Mouse (Mus musculus) forebrain, embryonic 13.5 days (tissue): ENCODE measurements around the gene Syt9. TPM values are rescaled to one million over a fixed set of nuclear protein-coding genes. Genes with fewer than 3 reads are reported as not detected.

ENCODE experiments used
- ATAC-seq: fragments of 200-750 bp; cut with Nextera tagmentation; 2 replicates; pipeline ENCODE4 v1.8.0; 2017
- H3K27ac ChIP-seq: fragments of 300-500 bp; sonication (generic); 2 replicates; pipeline ENCODE4 v1.5.1; 2015; ENCODE audit warnings: inconsistent platforms, mild to moderate bottlenecking, moderate library complexity
- H3K27me3 ChIP-seq: fragments of 300-500 bp; sonication (generic); 2 replicates; pipeline ENCODE4 v1.6.1; 2015; ENCODE audit warnings: mild to moderate bottlenecking, inconsistent platforms
- H3K36me3 ChIP-seq: fragments of 300-500 bp; sonication (generic); 2 replicates; pipeline ENCODE4 v1.6.1; 2015; ENCODE audit warnings: mild to moderate bottlenecking, inconsistent platforms; ENCODE audit not compliant: poor library complexity, severe bottlenecking
- H3K4me1 ChIP-seq: fragments of 300-500 bp; sonication (generic); 2 replicates; pipeline ENCODE4 v1.6.1; 2015; ENCODE audit warnings: inconsistent platforms
- H3K4me2 ChIP-seq: fragments of 300-500 bp; sonication (generic); 2 replicates; pipeline ENCODE4 v1.6.1; 2015; ENCODE audit warnings: inconsistent platforms, mild to moderate bottlenecking, moderate library complexity
- H3K4me3 ChIP-seq: fragments of 300-500 bp; sonication (generic); 2 replicates; pipeline ENCODE4 v1.5.1; 2015; ENCODE audit warnings: mild to moderate bottlenecking, inconsistent platforms
- H3K9ac ChIP-seq: fragments of 300-500 bp; sonication (generic); 2 replicates; pipeline ENCODE4 v1.6.1; 2015; ENCODE audit warnings: mild to moderate bottlenecking, inconsistent platforms
- H3K9me3 ChIP-seq: fragments of 300-500 bp; sonication (generic); replicated peaks from 2 replicates; pipeline ENCODE4 v1.6.1; 2016; ENCODE audit warnings: inconsistent platforms
- WGBS: fragments of 180-500 bp; shearing (Covaris S2); methylation state at CpG from one replicate; pipeline ENCODE4 v1.1.7; 2015; 5-methylcytosine and 5-hydroxymethylcytosine counted together
- polyA plus RNA-seq: library from polyadenylated mRNA; unstranded; fragments of >200 nt; fragmentation: Nextera tagmentation; extraction: Ambion mirVana; gene quantifications from 2 replicates; pipeline ENCODE4 v1.2.1, GENCODE M21; 2015

The Syt9 gene
- polyA plus RNA-seq, 1 experiment from 2014 or later, result 4.6 TPM

DNA sequence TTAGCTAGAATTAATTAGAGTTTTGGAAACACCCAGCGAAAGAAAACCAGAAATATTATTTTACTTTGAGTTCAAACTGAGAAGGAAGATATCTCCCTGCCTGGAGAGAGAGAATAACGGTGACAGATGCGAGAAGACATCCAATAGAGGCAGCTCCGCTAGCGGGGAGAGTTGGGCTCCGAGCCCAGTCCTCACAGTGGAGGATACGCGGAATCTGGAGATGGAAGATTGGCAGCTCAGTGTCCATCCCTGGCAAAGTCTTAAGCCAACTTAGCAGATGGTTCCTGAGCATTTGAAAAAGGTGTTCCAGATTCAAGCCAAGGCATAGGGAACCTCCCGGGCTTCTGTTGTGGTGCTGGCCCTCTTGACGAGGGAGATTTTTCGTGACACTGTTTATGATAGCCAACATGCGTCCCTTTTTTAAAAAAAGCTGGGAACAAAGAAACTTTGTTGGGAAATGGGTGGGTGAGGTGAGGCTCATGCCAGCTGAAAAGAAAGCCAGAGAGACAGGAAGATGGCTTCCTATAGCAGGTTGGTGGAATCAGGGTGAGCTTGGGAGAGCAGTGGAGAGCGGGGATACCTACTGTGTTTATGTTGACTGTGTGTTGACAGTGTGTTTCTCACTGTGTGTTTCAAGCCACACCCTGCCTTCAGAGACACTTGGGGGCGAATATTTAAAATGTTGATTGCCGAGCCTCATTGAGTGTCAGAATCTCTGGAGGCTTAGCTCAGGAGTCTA lies 29.7 kb downstream of the Syt9 start:
- H3K27ac ChIP-seq, result no peak overlapping the region
- H3K9me3 ChIP-seq, result no peaks in the 10 kb centered on the region
- WGBS, result 87% methylated on average over 15 of the region's 15 CpGs
- H3K9ac ChIP-seq, result no peak overlapping the region
- no peaks in the 10 kb centered on the region for H3K4me1 ChIP-seq
- H3K4me3 ChIP-seq, result no peak overlapping the region
- peak; percentile 74; the same call in 1 of the 2 replicates for ATAC-seq
- no peaks in the 10 kb centered on the region for H3K36me3 ChIP-seq
- H3K27me3 ChIP-seq, result no peaks in the 10 kb centered on the region
- no peak overlapping the region for H3K4me2 ChIP-seq

GRCm38 (mm10) chr7:107403261-107403660 lies 32.7 kb downstream of the Syt9 start:
- no peak for ATAC-seq
- no peak overlapping the region for H3K27ac ChIP-seq
- 66% methylated on average over 3 of the region's 3 CpGs for WGBS
- H3K4me2 ChIP-seq, result no peak overlapping the region
- no peak overlapping the region for H3K4me3 ChIP-seq
- no peaks in the 10 kb centered on the region for H3K27me3 ChIP-seq
- no peak overlapping the region for H3K9ac ChIP-seq
- H3K4me1 ChIP-seq, result no peaks in the 10 kb centered on the region
- H3K36me3 ChIP-seq, result no peaks in the 10 kb centered on the region
- H3K9me3 ChIP-seq, result no peaks in the 10 kb centered on the region

DNA sequence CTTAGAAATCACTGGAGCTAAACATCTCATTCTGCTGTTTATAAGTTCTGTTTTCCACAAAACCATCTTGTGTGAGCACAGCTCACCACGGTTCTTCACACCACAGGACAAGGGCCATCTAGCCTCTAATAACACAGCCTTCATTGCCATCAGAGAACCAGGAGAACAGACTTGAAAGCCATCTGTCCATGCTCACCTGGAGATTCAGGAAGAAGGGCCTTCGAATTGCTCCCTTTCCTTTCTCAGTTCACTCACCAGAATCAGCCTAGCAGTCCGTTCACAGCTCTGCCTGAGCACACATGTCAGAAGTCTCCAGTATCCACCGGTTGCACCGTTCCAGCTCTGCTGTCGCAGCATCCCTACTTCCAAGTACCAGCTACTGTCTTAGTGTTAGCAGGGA lies 44.4 kb downstream of the Syt9 start:
- Histone ChIP-seq H3K4me2 (no peak overlapping the region), H3K4me1 (no peaks in the 10 kb centered on the region), H3K9me3 (no peaks in the 10 kb centered on the region), H3K27ac (no peak overlapping the region), H3K9ac (no peak overlapping the region), H3K36me3 (no peaks in the 10 kb centered on the region), H3K27me3 (no peaks in the 10 kb centered on the region), H3K4me3 (no peak overlapping the region)
- 88% methylated on average over 6 of the region's 6 CpGs for WGBS
- ATAC-seq, result no peak

GRCm38 (mm10) chr7:107417043-107417850 lies 46.7 kb downstream of the Syt9 start:
- ATAC-seq, result no peak
- no peak overlapping the region for H3K9ac ChIP-seq
- no peak overlapping the region for H3K27ac ChIP-seq
- H3K9me3 ChIP-seq, result no peaks in the 10 kb centered on the region
- H3K4me1 ChIP-seq, result no peaks in the 10 kb centered on the region
- no peak overlapping the region for H3K4me3 ChIP-seq
- H3K27me3 ChIP-seq, result no peaks in the 10 kb centered on the region
- H3K36me3 ChIP-seq, result no peaks in the 10 kb centered on the region
- WGBS, result 77% methylated on average over 3 of the region's 3 CpGs
- no peak overlapping the region for H3K4me2 ChIP-seq

- Histone ChIP-seq H3K27ac (no peak overlapping the region), H3K9ac (no peak overlapping the region), H3K27me3 (no peaks in the 10 kb centered on the region), H3K4me1 (no peaks in the 10 kb centered on the region), H3K4me3 (no peak overlapping the region), H3K4me2 (no peak overlapping the region), H3K9me3 (no peaks in the 10 kb centered on the region), H3K36me3 (no peaks in the 10 kb centered on the region)
- 89% methylated on average over 3 of the region's 3 CpGs for WGBS
- no peak for ATAC-seq
These were observed 66.9 kb downstream of the Syt9 start for GRCm38 (mm10) chr7:107437381-107437780.

DNA sequence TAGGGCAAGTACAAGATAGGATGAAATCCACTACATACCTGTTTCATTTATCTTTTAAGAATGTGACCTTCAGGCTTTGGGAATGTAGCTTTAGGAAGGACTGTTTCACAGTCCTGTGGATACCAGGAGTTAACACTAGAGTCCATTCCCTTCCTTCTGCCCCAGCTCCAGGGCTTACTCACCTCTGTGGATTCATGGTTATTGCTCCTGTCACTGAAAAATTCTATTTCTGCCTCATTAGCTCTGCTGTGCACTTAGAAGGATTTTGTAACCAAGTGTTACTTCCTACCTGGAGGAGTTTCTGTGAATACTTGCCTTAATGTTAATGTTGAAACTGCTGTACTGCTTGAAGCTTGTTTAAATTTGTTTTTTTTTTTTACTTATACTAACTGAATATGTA lies 74.1 kb downstream of the Syt9 start:
- no peak overlapping the region for H3K4me3 ChIP-seq
- no peaks in the 10 kb centered on the region for H3K4me1 ChIP-seq
- H3K27ac ChIP-seq, result no peak overlapping the region
- no peak overlapping the region for H3K4me2 ChIP-seq
- no peak for ATAC-seq
- no peaks in the 10 kb centered on the region for H3K9me3 ChIP-seq
- H3K9ac ChIP-seq, result no peak overlapping the region
- no peaks in the 10 kb centered on the region for H3K36me3 ChIP-seq
- H3K27me3 ChIP-seq, result no peaks in the 10 kb centered on the region

- no peak overlapping the region for H3K9ac ChIP-seq
- 83% methylated on average over 2 of the region's 2 CpGs for WGBS
- H3K27ac ChIP-seq, result no peak overlapping the region
- H3K9me3 ChIP-seq, result no peaks in the 10 kb centered on the region
- no peak overlapping the region for H3K4me2 ChIP-seq
- peaks cover 3% of the 10 kb centered on the region; the same call in 1 of the 2 replicates for H3K4me1 ChIP-seq
- H3K36me3 ChIP-seq, result no peaks in the 10 kb centered on the region
- H3K4me3 ChIP-seq, result no peak overlapping the region
- no peaks in the 10 kb centered on the region for H3K27me3 ChIP-seq
- ATAC-seq, result peak; percentile 16; the same call in 1 of the 2 replicates
These were observed 84.1 kb downstream of the Syt9 start for GRCm38 (mm10) chr7:107454660-107455059.

DNA sequence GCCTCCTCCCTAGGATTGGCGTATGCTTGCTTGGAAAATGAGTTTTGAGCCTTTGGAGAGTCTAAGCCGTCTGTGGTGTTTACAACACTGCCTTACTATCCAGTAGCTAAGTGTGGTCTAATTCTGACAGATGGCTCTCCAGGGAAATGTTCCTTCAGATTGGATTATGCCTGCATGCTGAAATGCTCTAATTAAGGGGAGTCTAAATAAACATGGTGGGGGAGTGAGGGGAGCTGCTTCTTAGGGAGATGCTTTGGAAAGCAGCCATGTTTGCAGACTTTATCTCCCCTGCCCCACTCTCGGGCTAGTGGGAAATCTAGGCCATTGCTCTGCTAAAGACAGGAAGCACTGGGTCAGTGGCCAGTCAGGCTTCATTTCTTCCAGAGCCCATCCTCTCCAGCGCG lies 84.6 kb downstream of the Syt9 start:
- WGBS, result 77% methylated on average over 5 of the region's 5 CpGs
- Histone ChIP-seq H3K4me2 (no peak overlapping the region), H3K4me1 (peaks cover 3% of the 10 kb centered on the region; the same call in 1 of the 2 replicates), H3K4me3 (no peak overlapping the region), H3K27ac (no peak overlapping the region), H3K27me3 (no peaks in the 10 kb centered on the region), H3K36me3 (no peaks in the 10 kb centered on the region), H3K9me3 (no peaks in the 10 kb centered on the region), H3K9ac (no peak overlapping the region)
- ATAC-seq, result peak; percentile 75

DNA sequence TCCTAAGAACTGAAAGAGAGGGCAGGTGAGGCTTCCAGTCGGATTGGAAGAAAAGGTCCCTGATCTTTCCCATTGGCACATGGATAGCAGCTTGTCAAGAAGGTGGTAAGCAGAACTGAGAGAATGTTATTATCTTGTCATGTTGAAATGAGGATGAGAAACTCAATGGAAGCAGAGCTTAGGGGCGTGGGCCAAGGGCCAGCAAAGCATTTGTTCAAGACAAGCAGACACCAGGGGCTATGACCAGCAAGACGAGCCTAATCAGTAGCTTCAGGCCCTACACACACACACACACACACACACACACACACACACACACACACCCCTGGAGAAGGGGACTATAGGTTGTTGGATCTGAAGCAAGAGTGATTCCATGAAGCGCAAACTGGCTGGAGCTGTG lies 90.6 kb downstream of the Syt9 start:
- WGBS, result 78% methylated on average over 4 of the region's 4 CpGs
- no peaks in the 10 kb centered on the region for H3K9me3 ChIP-seq
- H3K27ac ChIP-seq, result no peak overlapping the region
- H3K4me1 ChIP-seq, result no peaks in the 10 kb centered on the region
- no peak overlapping the region for H3K4me3 ChIP-seq
- H3K36me3 ChIP-seq, result no peaks in the 10 kb centered on the region
- H3K4me2 ChIP-seq, result no peak overlapping the region
- H3K27me3 ChIP-seq, result no peaks in the 10 kb centered on the region
- no peak for ATAC-seq
- H3K9ac ChIP-seq, result no peak overlapping the region

- H3K9ac ChIP-seq, result no peak overlapping the region
- H3K4me3 ChIP-seq, result no peak overlapping the region
- no peaks in the 10 kb centered on the region for H3K9me3 ChIP-seq
- H3K4me1 ChIP-seq, result no peaks in the 10 kb centered on the region
- H3K27ac ChIP-seq, result no peak overlapping the region
- no peak overlapping the region for H3K4me2 ChIP-seq
- H3K27me3 ChIP-seq, result no peaks in the 10 kb centered on the region
- ATAC-seq, result no peak
- 67% methylated on average over 1 of the region's 1 CpGs for WGBS
- H3K36me3 ChIP-seq, result no peaks in the 10 kb centered on the region
These were observed 91.3 kb downstream of the Syt9 start for GRCm38 (mm10) chr7:107461699-107462440.

DNA sequence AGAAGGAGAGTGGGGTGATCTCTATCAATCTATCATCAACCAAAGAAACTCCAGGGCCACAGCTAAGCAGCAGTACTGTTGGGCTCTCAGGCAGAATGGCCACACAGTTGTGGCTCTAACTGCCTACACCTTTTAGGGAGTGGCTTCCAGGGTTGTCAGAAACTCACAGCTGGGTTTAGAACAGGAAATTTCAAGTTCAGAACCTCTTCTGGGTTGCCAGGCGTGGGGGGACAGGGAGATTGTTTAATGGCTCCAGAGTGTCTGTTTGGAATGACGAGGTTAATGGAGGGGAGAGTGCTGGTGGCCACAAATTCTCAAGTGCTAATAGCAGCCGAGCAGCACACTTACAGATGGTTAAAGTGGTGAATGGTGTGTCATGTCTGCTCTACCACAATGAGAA lies 92.4 kb downstream of the Syt9 start:
- 68% methylated on average over 3 of the region's 3 CpGs for WGBS
- Histone ChIP-seq H3K9ac (no peak overlapping the region), H3K27me3 (no peaks in the 10 kb centered on the region), H3K36me3 (no peaks in the 10 kb centered on the region), H3K4me3 (no peak overlapping the region), H3K4me1 (no peaks in the 10 kb centered on the region), H3K27ac (no peak overlapping the region), H3K9me3 (no peaks in the 10 kb centered on the region), H3K4me2 (no peak overlapping the region)
- ATAC-seq, result no peak

- H3K4me1 ChIP-seq, result no peaks in the 10 kb centered on the region
- H3K9ac ChIP-seq, result no peak overlapping the region
- no peaks in the 10 kb centered on the region for H3K9me3 ChIP-seq
- no peaks in the 10 kb centered on the region for H3K36me3 ChIP-seq
- ATAC-seq, result no peak
- no peaks in the 10 kb centered on the region for H3K27me3 ChIP-seq
- no peak overlapping the region for H3K4me2 ChIP-seq
- no peak overlapping the region for H3K4me3 ChIP-seq
- no peak overlapping the region for H3K27ac ChIP-seq
- 78% methylated on average over 3 of the region's 3 CpGs for WGBS
These were observed 94.6 kb downstream of the Syt9 start for GRCm38 (mm10) chr7:107465081-107465480.
